Mouse (Mus musculus) liver, embryonic 15.5 days (tissue): ENCODE measurements around the gene Olfr52. TPM values are rescaled to one million over a fixed set of nuclear protein-coding genes. Genes with fewer than 3 reads are reported as not detected.
"Not testable (repeated sequence)": the region's sequence is repeated elsewhere in the genome, so short reads cannot be mapped to it uniquely, and the experiment has no call there.

Experiments
- ATAC-seq: fragments of 200-750 bp; cut with Nextera tagmentation; 2 replicates; pipeline ENCODE4 v1.8.0; 2017; ENCODE audit warnings: moderate number of reproducible peaks, mild to moderate bottlenecking, moderate library complexity; ENCODE audit not compliant: insufficient read depth
- H3K27ac ChIP-seq: fragments of 300-500 bp; sonication (generic); replicated peaks from 2 replicates; pipeline ENCODE4 v1.5.1; 2015; ENCODE audit warnings: mild to moderate bottlenecking, inconsistent platforms
- H3K27me3 ChIP-seq: fragments of 300-500 bp; sonication (generic); 2 replicates; pipeline ENCODE4 v1.6.1; 2015; ENCODE audit warnings: mild to moderate bottlenecking, inconsistent platforms
- H3K36me3 ChIP-seq: fragments of 300-500 bp; sonication (generic); replicated peaks from 2 replicates; pipeline ENCODE4 v1.6.1; 2015; ENCODE audit warnings: moderate library complexity, mild to moderate bottlenecking, inconsistent platforms
- H3K4me1 ChIP-seq: fragments of 300-500 bp; sonication (generic); replicated peaks from 2 replicates; pipeline ENCODE4 v1.6.1; 2015; ENCODE audit warnings: inconsistent platforms
- H3K4me2 ChIP-seq: fragments of 300-500 bp; sonication (generic); 2 replicates; pipeline ENCODE4 v1.6.1; 2015; ENCODE audit warnings: moderate library complexity, mild to moderate bottlenecking, inconsistent platforms
- H3K4me3 ChIP-seq: fragments of 300-500 bp; sonication (generic); replicated peaks from 2 replicates; pipeline ENCODE4 v1.5.1; 2015; ENCODE audit warnings: mild to moderate bottlenecking, inconsistent platforms
- H3K9ac ChIP-seq: fragments of 300-500 bp; sonication (generic); 2 replicates; pipeline ENCODE4 v1.6.1; 2015; ENCODE audit warnings: moderate library complexity, mild to moderate bottlenecking, inconsistent platforms
- H3K9me3 ChIP-seq: fragments of 300-500 bp; sonication (generic); replicated peaks from 2 replicates; pipeline ENCODE4 v1.6.1; 2016; ENCODE audit warnings: inconsistent platforms
- WGBS: fragments of 180-500 bp; shearing (Covaris S2); methylation state at CpG from one replicate; pipeline ENCODE4 v1.1.7; 2015; ENCODE audit warnings: mixed read lengths; ENCODE audit not compliant: insufficient replicate concordance; 5-methylcytosine and 5-hydroxymethylcytosine counted together
- polyA plus RNA-seq: library from polyadenylated mRNA; unstranded; fragments of >200 nt; fragmentation: Nextera tagmentation; extraction: Ambion mirVana; gene quantifications from 2 replicates; pipeline ENCODE4 v1.2.1, GENCODE M21; 2015

The Olfr52 gene
- not detected in 2 replicates for polyA plus RNA-seq

DNA sequence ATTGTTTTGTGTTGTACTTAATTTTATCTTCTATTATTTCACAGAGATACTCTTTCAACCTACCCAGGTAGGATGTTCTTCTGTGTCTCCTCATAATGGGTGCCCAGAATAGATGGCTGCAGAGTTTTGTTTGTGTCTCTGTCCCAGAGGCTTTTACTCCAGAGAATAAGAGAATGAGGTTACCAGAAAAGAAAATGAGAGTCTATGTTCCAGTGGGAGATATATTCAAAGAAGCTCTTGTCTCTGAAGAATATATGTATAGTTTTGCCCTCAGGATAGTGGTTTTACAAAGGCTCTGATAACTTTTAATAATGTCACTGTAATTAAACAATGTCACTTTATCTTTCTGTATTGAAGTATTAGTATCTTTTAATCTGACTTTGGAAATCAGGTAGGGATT is at the start of gene Olfr52:
TSS of gene Olfr52 (minus strand) at position 101 of the 400 bp plus-strand sequence.
- Histone ChIP-seq H3K27ac (no peak within 1 kb of the TSS), H3K4me2 (no peak within 1 kb of the TSS), H3K9me3 (no peaks in the 10 kb centered on the region), H3K9ac (no peak within 1 kb of the TSS), H3K4me1 (no peaks in the 10 kb centered on the region), H3K4me3 (no peak within 1 kb of the TSS), H3K36me3 (no peaks in the 10 kb centered on the region), H3K27me3 (no peaks in the 10 kb centered on the region)
- ATAC-seq, result no peak

DNA sequence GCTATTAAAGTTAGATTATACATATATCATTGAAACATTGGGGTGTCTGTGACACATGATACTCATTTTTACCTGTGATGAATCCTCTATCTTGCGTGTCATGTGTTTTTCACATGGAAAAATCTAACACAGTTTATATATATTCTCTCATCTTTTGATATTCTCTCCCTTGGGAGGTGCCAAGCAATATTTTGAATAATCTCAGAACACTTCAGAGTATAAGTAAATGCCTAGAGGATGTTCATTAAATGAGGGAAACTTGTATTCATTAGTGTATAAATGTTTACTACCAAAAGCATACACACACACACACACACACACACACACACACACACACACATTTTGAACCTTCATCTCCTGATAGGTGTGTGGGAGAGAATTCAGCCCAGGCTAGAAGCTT is 45.8 kb upstream of the Olfr52 start, which contains the start of gene Olfr1047:
TSS of gene Olfr1047 (minus strand) at position 101 of the 400 bp plus-strand sequence.
- Histone ChIP-seq H3K27ac (no peak within 1 kb of the TSS), H3K4me1 (no peaks in the 10 kb centered on the region), H3K27me3 (no peaks in the 10 kb centered on the region), H3K36me3 (no peaks in the 10 kb centered on the region), H3K4me3 (no peak within 1 kb of the TSS), H3K9me3 (no peaks in the 10 kb centered on the region), H3K4me2 (no peak within 1 kb of the TSS), H3K9ac (no peak within 1 kb of the TSS)
- no peak for ATAC-seq
- WGBS, result 59% methylated on average over 1 of the region's 1 CpGs

DNA sequence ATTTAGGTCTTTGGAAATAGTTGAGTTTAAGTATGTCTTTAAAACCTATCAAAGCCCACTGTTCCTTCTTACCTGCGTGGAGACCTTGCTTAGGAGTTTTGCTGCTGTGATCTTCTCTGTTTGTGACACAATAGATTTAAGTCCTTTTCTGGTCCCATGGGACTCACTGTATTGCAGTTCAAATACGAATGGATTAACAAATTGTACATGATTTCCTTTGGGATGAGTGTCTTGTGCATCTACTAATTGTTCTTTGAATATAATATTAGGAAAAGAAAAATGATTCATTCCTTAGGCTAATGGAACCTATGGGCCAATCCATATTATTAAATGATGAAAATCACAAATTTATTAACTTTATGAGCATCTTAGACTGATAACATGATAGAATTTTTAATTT is 33.7 kb upstream of the Olfr52 start, which contains the start of gene Olfr1046:
TSS of gene Olfr1046 (minus strand) at position 101 of the 400 bp plus-strand sequence.
- Histone ChIP-seq H3K4me2 (no peak within 1 kb of the TSS), H3K9me3 (no peaks in the 10 kb centered on the region), H3K9ac (no peak within 1 kb of the TSS), H3K27me3 (no peaks in the 10 kb centered on the region), H3K36me3 (no peaks in the 10 kb centered on the region), H3K4me1 (no peaks in the 10 kb centered on the region), H3K27ac (no peak within 1 kb of the TSS), H3K4me3 (no peak within 1 kb of the TSS)
- no peak for ATAC-seq
- WGBS, result 46% methylated on average over 2 of the region's 2 CpGs

DNA sequence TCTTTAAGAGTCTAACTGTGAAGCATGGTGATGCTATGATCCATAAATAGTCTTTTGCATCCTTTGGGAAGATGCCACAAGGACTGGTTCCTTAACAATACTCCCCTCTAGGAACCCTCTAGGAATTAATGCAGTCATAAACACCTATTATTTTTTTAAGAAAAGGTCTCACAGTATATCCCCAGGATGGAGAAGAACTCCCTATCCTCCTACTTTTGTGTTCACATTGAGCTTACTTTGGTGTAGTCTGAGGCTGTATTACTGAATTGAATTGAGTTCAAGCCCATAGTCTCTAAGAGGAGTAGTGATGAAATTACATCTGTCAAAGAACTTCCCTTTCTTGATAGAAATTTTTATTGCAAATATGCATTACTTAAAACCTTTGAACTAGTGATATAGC is 17.4 kb upstream of the Olfr52 start, which contains the start of gene Olfr1045:
TSS of gene Olfr1045 (minus strand) at position 101 of the 400 bp plus-strand sequence.
- no peaks in the 10 kb centered on the region for H3K36me3 ChIP-seq
- no peaks in the 10 kb centered on the region for H3K27me3 ChIP-seq
- H3K27ac ChIP-seq, result no peak within 1 kb of the TSS
- H3K9ac ChIP-seq, result no peak within 1 kb of the TSS
- ATAC-seq, result no peak
- no peaks in the 10 kb centered on the region for H3K4me1 ChIP-seq
- no peak within 1 kb of the TSS for H3K4me2 ChIP-seq
- no peaks in the 10 kb centered on the region for H3K9me3 ChIP-seq
- H3K4me3 ChIP-seq, result no peak within 1 kb of the TSS

DNA sequence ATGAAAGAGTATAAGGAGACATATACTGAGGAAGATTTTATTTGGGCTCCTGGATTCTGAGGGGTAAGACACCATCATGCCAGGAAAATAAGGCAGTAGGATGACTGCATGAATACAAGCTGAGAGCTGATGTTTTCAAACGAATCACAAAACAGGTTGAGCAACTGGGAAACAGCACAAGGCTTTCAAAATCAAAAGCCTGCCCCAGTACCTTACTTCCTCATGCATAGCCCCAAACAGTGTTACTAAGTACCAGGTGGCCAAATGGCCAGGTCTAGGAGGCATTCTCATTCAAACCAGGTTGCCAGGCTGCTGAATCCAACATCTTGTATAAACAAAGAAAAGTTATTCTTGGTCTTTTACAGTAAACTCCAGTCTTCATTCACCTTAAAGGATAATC is 10.4 kb upstream of the Olfr52 start:
- Histone ChIP-seq H3K4me2 (no peak overlapping the region), H3K27ac (no peak overlapping the region), H3K9me3 (no peaks in the 10 kb centered on the region), H3K36me3 (no peaks in the 10 kb centered on the region), H3K4me3 (no peak overlapping the region), H3K27me3 (no peaks in the 10 kb centered on the region), H3K4me1 (no peaks in the 10 kb centered on the region), H3K9ac (no peak overlapping the region)
- no peak for ATAC-seq
- 23% methylated on average over 1 of the region's 1 CpGs for WGBS

DNA sequence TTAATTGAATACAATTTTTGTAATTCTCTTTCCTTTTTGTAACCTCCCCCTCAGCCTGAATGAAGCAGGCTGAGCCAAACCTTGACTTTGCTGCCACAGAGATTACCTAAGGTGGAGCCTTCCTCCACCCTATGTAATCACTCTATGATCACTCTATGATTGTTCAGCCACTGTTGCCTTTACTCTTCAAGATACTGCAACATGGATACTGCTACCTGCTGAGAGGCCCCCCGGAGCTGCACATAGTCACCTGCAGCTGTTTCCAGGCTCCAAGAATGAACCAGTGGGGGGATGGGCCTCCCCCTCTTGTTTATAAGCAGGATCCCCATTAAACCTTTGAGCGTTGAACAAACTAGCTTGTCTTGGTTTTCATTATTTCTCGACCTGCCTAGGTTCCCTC is 5.5 kb downstream of the Olfr52 start:
- H3K27me3 ChIP-seq, result no peaks in the 10 kb centered on the region
- 66% methylated on average over 3 of the region's 3 CpGs for WGBS
- H3K4me1 ChIP-seq, result no peaks in the 10 kb centered on the region
- no peaks in the 10 kb centered on the region for H3K9me3 ChIP-seq
- no peak overlapping the region for H3K4me2 ChIP-seq
- H3K36me3 ChIP-seq, result no peaks in the 10 kb centered on the region
- H3K9ac ChIP-seq, result no peak overlapping the region
- no peak overlapping the region for H3K27ac ChIP-seq
- no peak for ATAC-seq
- no peak overlapping the region for H3K4me3 ChIP-seq

DNA sequence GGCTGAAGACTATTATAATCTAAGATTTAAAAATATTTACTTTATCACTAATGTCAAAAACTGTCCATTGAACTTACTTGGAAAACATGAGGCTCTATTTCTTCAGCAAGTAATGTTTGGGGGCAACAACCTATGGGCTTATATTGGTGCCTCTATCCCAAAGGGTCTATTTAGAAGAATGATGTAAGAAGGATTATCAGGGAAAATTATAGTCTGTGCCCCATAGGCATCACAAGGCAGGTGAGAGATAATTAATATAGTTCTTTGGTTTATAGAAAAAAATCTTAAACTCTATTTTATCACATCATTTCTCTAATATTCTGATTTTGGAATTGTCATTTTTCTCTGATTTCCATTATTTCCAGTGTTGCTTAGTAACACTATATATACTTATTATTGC is 7.8 kb downstream of the Olfr52 start, which contains the start of gene Olfr1044:
TSS of gene Olfr1044 (minus strand) at position 101 of the 400 bp plus-strand sequence.
- H3K4me3 ChIP-seq, result no peak within 1 kb of the TSS
- ATAC-seq, result no peak
- H3K27ac ChIP-seq, result no peak within 1 kb of the TSS
- no peak within 1 kb of the TSS for H3K4me2 ChIP-seq
- H3K4me1 ChIP-seq, result no peaks in the 10 kb centered on the region
- H3K9ac ChIP-seq, result no peak within 1 kb of the TSS
- H3K9me3 ChIP-seq, result no peaks in the 10 kb centered on the region
- no peaks in the 10 kb centered on the region for H3K27me3 ChIP-seq
- H3K36me3 ChIP-seq, result no peaks in the 10 kb centered on the region

DNA sequence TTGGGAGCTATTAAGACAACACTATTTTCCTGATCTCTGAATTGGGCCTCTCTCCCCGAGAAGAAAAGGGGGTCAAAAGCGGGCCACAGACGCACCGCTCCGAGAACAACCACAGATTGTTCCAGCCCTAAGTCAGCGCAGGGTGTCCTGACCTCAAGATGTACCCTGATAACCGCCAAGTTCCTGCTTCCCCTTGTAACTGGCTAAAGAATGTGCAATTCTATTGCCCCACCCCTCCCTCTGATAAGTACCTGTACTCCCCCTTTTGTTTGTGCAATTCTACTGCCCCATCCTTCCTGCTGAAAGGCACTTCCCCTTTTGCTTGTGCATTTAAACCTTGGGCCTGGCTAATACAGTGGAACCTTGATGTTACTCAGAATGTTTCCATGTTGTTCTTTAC is 10.1 kb downstream of the Olfr52 start:
- H3K4me1 ChIP-seq, H3K27me3 ChIP-seq, H3K36me3 ChIP-seq, H3K9ac ChIP-seq, H3K27ac ChIP-seq, H3K4me3 ChIP-seq, H3K4me2 ChIP-seq, ATAC-seq, H3K9me3 ChIP-seq: not testable (repeated sequence)
- WGBS, result 25% methylated on average over 7 of the region's 7 CpGs

DNA sequence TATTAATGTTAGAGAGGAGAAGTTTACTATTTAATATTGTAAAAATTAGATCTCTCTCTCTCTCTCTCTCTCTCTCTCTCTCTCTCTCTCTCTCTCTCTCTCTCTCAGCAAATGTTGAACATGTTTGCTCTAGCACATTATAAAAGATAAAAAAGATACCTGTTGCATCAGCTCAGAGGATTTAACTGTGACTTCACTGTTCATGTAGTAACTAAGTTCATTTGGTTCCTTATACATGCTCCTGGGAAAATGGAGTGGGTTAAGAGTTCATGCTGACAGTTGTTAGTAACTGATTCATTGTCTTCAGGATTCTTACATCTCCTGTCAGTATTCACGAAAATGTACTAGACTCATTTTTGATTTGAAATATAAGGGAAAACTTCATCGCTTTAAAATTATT is 18.1 kb downstream of the Olfr52 start, which contains the start of gene Olfr1043:
TSS of gene Olfr1043 (minus strand) at position 101 of the 400 bp plus-strand sequence.
- WGBS, result 68% methylated on average over 2 of the region's 2 CpGs
- no peak for ATAC-seq
- H3K4me1 ChIP-seq, result no peaks in the 10 kb centered on the region

DNA sequence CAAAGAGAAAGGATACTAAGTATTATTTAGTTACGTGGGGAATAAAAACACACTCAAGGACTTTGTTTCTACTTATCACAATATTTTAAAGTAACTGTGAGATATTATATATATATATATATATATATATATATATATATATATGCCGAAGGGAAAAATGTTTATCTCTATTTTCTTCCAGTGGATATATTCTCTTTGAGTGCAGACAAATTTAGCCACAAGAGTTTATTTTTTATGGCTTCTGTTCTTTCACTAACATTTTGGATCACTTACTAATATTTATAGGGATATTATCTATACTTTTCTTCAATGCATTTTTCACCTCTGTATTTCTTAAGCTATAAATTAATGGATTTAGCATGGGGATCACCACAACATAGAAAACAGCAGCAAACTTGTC is 23.7 kb downstream of the Olfr52 start, which contains the start of gene Olfr1042:
TSS of gene Olfr1042 (minus strand) at position 101 of the 400 bp plus-strand sequence.
- H3K27me3 ChIP-seq, result no peaks in the 10 kb centered on the region
- no peak within 1 kb of the TSS for H3K4me2 ChIP-seq
- H3K27ac ChIP-seq, result no peak within 1 kb of the TSS
- no peak within 1 kb of the TSS for H3K4me3 ChIP-seq
- WGBS, result 69% methylated on average over 2 of the region's 2 CpGs
- H3K9me3 ChIP-seq, result no peaks in the 10 kb centered on the region
- H3K36me3 ChIP-seq, result no peaks in the 10 kb centered on the region
- no peaks in the 10 kb centered on the region for H3K4me1 ChIP-seq
- no peak for ATAC-seq
- H3K9ac ChIP-seq, result no peak within 1 kb of the TSS

More for the DNA sequence above, 18.1 kb downstream of the Olfr52 start, which contains the start of gene Olfr1043:
- H3K9ac ChIP-seq, result no peak within 1 kb of the TSS
- no peaks in the 10 kb centered on the region for H3K27me3 ChIP-seq
- no peak within 1 kb of the TSS for H3K4me3 ChIP-seq
- no peak within 1 kb of the TSS for H3K27ac ChIP-seq
- H3K36me3 ChIP-seq, result no peaks in the 10 kb centered on the region
- H3K9me3 ChIP-seq, result no peaks in the 10 kb centered on the region
- H3K4me2 ChIP-seq, result no peak within 1 kb of the TSS

DNA sequence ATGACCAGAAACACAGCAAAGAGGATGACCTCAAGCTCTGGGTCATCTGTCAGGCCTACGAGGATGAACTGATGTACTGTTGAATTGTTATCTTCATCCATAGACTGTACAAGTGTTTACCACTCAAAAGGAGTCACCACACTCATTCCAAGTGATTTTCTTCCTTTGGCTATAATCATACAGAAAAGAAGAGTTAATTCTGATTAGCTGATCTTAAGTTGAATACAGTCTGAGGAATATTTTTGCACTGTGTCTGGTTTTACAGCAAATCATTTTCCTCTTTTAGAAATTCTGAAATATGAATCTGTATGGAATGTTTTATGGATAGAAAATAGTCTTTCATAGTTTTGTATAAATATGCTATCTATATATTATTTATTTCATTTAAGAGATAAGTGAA is 38.9 kb downstream of the Olfr52 start, which contains the start of gene Olfr1040:
TSS of gene Olfr1040 (minus strand) at position 101 of the 400 bp plus-strand sequence.
- Histone ChIP-seq H3K4me3 (no peak within 1 kb of the TSS), H3K36me3 (no peaks in the 10 kb centered on the region), H3K4me2 (no peak within 1 kb of the TSS), H3K9ac (no peak within 1 kb of the TSS), H3K4me1 (no peaks in the 10 kb centered on the region), H3K27me3 (no peaks in the 10 kb centered on the region), H3K27ac (no peak within 1 kb of the TSS), H3K9me3 (no peaks in the 10 kb centered on the region)
- WGBS, result 56% methylated on average over 1 of the region's 1 CpGs
- no peak for ATAC-seq

DNA sequence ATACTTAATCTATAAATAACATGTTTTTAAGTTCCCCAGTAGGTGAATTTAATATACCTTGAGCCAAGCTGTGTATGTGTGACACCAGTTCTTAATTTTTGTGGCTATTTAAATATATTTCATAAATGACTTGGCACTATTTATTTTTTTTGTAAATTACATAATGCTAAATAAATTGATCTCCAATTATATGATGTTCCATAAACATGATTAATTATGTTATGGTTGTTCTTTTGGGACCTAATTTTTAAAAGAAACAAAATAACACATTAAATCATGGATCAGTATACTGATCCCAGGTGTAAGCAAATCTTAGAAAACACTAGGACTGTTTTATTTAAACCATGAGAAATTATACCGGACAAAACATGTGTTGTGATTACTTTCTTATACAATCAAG is 49.7 kb downstream of the Olfr52 start, which contains the start of gene Olfr1039:
TSS of gene Olfr1039 (minus strand) at position 101 of the 400 bp plus-strand sequence.
- H3K4me3 ChIP-seq, result no peak within 1 kb of the TSS
- H3K27me3 ChIP-seq, result no peaks in the 10 kb centered on the region
- WGBS, result 73% methylated on average over 1 of the region's 1 CpGs
- ATAC-seq, result no peak
- H3K9ac ChIP-seq, result no peak within 1 kb of the TSS
- no peak within 1 kb of the TSS for H3K27ac ChIP-seq
- no peaks in the 10 kb centered on the region for H3K9me3 ChIP-seq
- no peak within 1 kb of the TSS for H3K4me2 ChIP-seq
- H3K4me1 ChIP-seq, result no peaks in the 10 kb centered on the region
- H3K36me3 ChIP-seq, result no peaks in the 10 kb centered on the region
